Mouse (Mus musculus): ENCODE measurements around the gene Mast3. TPM values are rescaled to one million over a fixed set of nuclear protein-coding genes. Genes with fewer than 3 reads are reported as not detected.

The Mast3 gene
- polyA plus RNA-seq, 1 experiment from 2014 or later: 13.9 TPM

- Histone ChIP-seq H3K9ac (no peak overlapping the region), H3K4me1 (peaks cover 4% of the 10 kb centered on the region; the same call in 1 of the 2 replicates), H3K27me3 (no peaks in the 10 kb centered on the region), H3K4me3 (no peak overlapping the region), H3K9me3 (no peaks in the 10 kb centered on the region), H3K27ac (no peak overlapping the region), H3K36me3 (no peaks in the 10 kb centered on the region), H3K4me2 (replicated peaks) (no peak overlapping the region)
- no peak for ATAC-seq (ENCODE audit: insufficient number of reproducible peaks, insufficient read depth, low FRiP score, low TSS enrichment)
- 81% methylated on average over 5 of the region's 5 CpGs for WGBS
Measured at GRCm38 (mm10) chr8:70843214-70843773, 38.4 kb upstream of the Mast3 start.

GRCm38 (mm10) chr8:70842484-70842883 is 37.6 kb upstream of the Mast3 start:
- Histone ChIP-seq H3K36me3 (no peaks in the 10 kb centered on the region), H3K27me3 (no peaks in the 10 kb centered on the region), H3K27ac (no peak overlapping the region), H3K4me2 (replicated peaks) (no peak overlapping the region), H3K9ac (no peak overlapping the region), H3K9me3 (no peaks in the 10 kb centered on the region), H3K4me3 (no peak overlapping the region), H3K4me1 (peaks cover 4% of the 10 kb centered on the region; the same call in 1 of the 2 replicates)
- 68% methylated on average over 25 of the region's 25 CpGs for WGBS
- ATAC-seq (ENCODE audit: insufficient number of reproducible peaks, insufficient read depth, low FRiP score, low TSS enrichment): no peak

DNA sequence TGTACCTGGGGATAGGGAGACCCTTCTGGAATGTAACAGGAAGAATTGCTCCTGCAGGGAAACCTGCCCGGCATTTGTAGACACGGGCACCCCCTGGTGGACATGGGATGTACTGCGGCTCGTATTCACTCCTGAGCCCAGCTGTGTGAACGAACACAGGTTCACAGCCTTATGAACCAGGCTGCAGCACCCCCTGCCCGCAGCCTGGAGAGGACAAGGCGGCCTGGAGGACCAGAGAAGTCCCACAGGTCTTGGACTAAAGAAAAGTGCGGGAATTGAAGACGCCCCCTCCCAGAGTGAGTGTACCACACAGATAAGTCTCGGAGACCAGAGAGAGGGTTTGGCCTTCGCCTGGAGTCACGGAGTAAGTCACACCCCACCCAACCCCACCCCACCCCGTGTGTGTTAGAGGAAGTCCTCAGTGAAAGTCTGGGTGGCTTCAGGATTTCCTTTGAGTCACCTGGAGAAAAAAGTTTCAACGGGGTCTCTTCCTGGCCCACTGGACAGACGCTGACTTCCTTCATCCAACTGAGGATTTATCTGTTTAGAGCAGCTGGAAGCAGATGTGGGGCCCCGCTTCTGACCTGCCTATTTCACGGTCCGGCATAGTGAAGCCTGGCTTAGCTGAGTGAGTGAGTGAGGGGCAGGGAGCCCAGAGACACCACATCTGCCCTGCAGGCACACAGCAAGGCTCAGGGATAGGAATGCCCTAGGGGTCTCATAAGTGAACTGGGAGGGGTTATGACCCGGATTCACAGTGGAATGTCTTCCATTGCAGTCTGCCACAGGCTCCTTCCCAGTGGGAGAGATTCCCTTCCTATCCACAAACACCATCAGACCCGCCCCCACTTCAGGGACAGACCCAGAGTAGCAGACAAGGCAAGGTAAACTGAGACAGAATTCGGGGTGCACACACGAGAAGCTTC is 36.6 kb upstream of the Mast3 start:
- H3K4me1 ChIP-seq: peaks cover 4% of the 10 kb centered on the region; the same call in 1 of the 2 replicates

GRCm38 (mm10) chr8:70840590-70840989 is 35.7 kb upstream of the Mast3 start:
- H3K27me3 ChIP-seq: no peaks in the 10 kb centered on the region
- H3K4me3 ChIP-seq: no peak overlapping the region
- H3K36me3 ChIP-seq: no peaks in the 10 kb centered on the region
- peaks cover 4% of the 10 kb centered on the region; the same call in 1 of the 2 replicates for H3K4me1 ChIP-seq
- ATAC-seq (ENCODE audit: insufficient number of reproducible peaks, insufficient read depth, low FRiP score, low TSS enrichment): no peak
- WGBS: 59% methylated on average over 10 of the region's 10 CpGs
- H3K9ac ChIP-seq: no peak overlapping the region
- no peak overlapping the region for H3K27ac ChIP-seq
- H3K9me3 ChIP-seq: no peaks in the 10 kb centered on the region
- no peak overlapping the region for H3K4me2 ChIP-seq (replicated peaks)

More for the DNA sequence above, 36.6 kb upstream of the Mast3 start:
- H3K27me3 ChIP-seq: no peaks in the 10 kb centered on the region
- H3K4me3 ChIP-seq: no peak overlapping the region
- H3K9ac ChIP-seq: no peak overlapping the region
- H3K27ac ChIP-seq: no peak overlapping the region
- H3K9me3 ChIP-seq: no peaks in the 10 kb centered on the region
- no peak for ATAC-seq (ENCODE audit: insufficient number of reproducible peaks, insufficient read depth, low FRiP score, low TSS enrichment)
- H3K36me3 ChIP-seq: no peaks in the 10 kb centered on the region
- no peak overlapping the region for H3K4me2 ChIP-seq (replicated peaks)
- WGBS: 35% methylated on average over 22 of the region's 22 CpGs

- H3K9me3 ChIP-seq: no peaks in the 10 kb centered on the region
- WGBS: 2% methylated on average over 55 of the region's 55 CpGs
- H3K4me2 ChIP-seq (replicated peaks): peak within 1 kb of the TSS; percentile 73
- H3K4me1 ChIP-seq: peaks cover 4% of the 10 kb centered on the region; the same call in 1 of the 2 replicates
- peak within 1 kb of the TSS; percentile 86 for H3K27ac ChIP-seq
- H3K36me3 ChIP-seq: no peaks in the 10 kb centered on the region
- H3K4me3 ChIP-seq: peak within 1 kb of the TSS; percentile 64
- no peaks in the 10 kb centered on the region for H3K27me3 ChIP-seq
- peak; percentile 95 for ATAC-seq (ENCODE audit: insufficient number of reproducible peaks, insufficient read depth, low FRiP score, low TSS enrichment)
- H3K9ac ChIP-seq: peak within 1 kb of the TSS; percentile 74
Measured at GRCm38 (mm10) chr8:70839408-70840351, 34.8 kb upstream of the Mast3 start, which contains the start of gene Arrdc2. Gene Arrdc2, minus strand, starts transcription at chr8:70839720.

DNA sequence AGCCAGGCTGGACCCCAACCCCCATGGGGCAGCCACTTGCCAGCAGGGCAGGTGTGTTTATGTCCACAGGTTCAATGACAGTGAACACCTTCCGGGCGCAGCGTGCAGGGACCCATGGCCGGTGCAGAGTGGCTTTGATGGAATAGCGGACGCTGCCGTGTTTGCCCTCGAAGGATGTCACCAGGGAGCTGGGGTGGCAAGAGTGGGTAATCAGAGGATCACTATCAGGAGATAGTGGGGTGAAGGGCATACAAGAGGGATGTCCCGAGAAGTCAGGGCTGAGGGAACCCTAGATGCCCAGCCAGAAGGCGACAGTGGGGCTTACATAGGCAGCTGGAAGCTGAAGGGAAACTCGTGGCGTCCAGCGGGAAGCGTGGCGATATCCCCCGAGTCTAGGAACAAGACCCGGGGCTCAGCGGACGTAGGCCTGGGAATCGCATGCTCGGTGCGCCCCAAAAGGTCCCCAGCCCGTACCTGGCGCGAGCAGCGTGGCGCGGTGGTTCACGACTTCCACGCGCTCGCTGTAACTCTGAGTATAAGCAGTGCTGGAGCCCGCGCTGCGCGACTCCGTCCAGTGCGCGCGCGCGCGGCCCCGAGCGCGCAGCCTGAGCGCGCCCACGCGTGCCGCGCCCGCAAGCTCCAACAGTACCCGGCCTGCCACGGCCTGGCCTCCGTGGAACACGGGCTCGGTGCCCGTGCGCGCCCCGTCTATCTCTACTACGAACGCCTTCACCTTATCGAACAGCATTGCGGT is 34.0 kb upstream of the Mast3 start:
- no peaks in the 10 kb centered on the region for H3K27me3 ChIP-seq
- 3% methylated on average over 66 of the region's 66 CpGs for WGBS
- peak overlapping the region; percentile 73 for H3K4me2 ChIP-seq (replicated peaks)
- no peaks in the 10 kb centered on the region for H3K9me3 ChIP-seq
- H3K36me3 ChIP-seq: no peaks in the 10 kb centered on the region
- H3K4me1 ChIP-seq: peaks cover 4% of the 10 kb centered on the region; the same call in 1 of the 2 replicates
- H3K27ac ChIP-seq: peak overlapping the region; percentile 86
- peak overlapping the region; percentile 74 for H3K9ac ChIP-seq
- H3K4me3 ChIP-seq: peak overlapping the region; percentile 64
- ATAC-seq (ENCODE audit: insufficient number of reproducible peaks, insufficient read depth, low FRiP score, low TSS enrichment): peak; percentile 19

- Histone ChIP-seq H3K27ac (no peak overlapping the region), H3K9me3 (no peaks in the 10 kb centered on the region), H3K4me1 (peaks cover 6% of the 10 kb centered on the region; the same call in 1 of the 2 replicates), H3K27me3 (no peaks in the 10 kb centered on the region; the same call in 1 of the 2 replicates), H3K4me3 (no peak overlapping the region), H3K36me3 (no peaks in the 10 kb centered on the region), H3K4me2 (replicated peaks) (no peak overlapping the region), H3K9ac (no peak overlapping the region)
- WGBS: 87% methylated on average over 12 of the region's 12 CpGs
- ATAC-seq (ENCODE audit: insufficient number of reproducible peaks, insufficient read depth, low FRiP score, low TSS enrichment): no peak
Measured at GRCm38 (mm10) chr8:70836666-70837065, 31.8 kb upstream of the Mast3 start.

- Histone ChIP-seq H3K27ac (no peak overlapping the region), H3K4me1 (peaks cover 6% of the 10 kb centered on the region; the same call in 1 of the 2 replicates), H3K4me2 (replicated peaks) (no peak overlapping the region), H3K36me3 (no peaks in the 10 kb centered on the region), H3K9ac (no peak overlapping the region), H3K4me3 (no peak overlapping the region), H3K27me3 (no peaks in the 10 kb centered on the region; the same call in 1 of the 2 replicates), H3K9me3 (no peaks in the 10 kb centered on the region)
- WGBS: 86% methylated on average over 3 of the region's 3 CpGs
- ATAC-seq (ENCODE audit: insufficient number of reproducible peaks, insufficient read depth, low FRiP score, low TSS enrichment): no peak
Measured at GRCm38 (mm10) chr8:70834071-70834470, 29.2 kb upstream of the Mast3 start.

GRCm38 (mm10) chr8:70833520-70833919 is 28.7 kb upstream of the Mast3 start:
- Histone ChIP-seq H3K9me3 (no peaks in the 10 kb centered on the region), H3K4me2 (replicated peaks) (no peak overlapping the region), H3K27ac (no peak overlapping the region), H3K27me3 (no peaks in the 10 kb centered on the region; the same call in 1 of the 2 replicates), H3K9ac (0 out of 2 replicates have a peak overlapping the region, but pooled peaks have one; percentile 19), H3K4me3 (no peak overlapping the region), H3K4me1 (peaks cover 4% of the 10 kb centered on the region; the same call in 1 of the 2 replicates), H3K36me3 (no peaks in the 10 kb centered on the region)
- no peak for ATAC-seq (ENCODE audit: insufficient number of reproducible peaks, insufficient read depth, low FRiP score, low TSS enrichment)
- WGBS: 46% methylated on average over 15 of the region's 15 CpGs

GRCm38 (mm10) chr8:70833018-70833482 is 28.2 kb upstream of the Mast3 start:
- H3K4me3 ChIP-seq: no peak overlapping the region
- H3K4me2 ChIP-seq (replicated peaks): no peak overlapping the region
- 0 out of 2 replicates have a peak overlapping the region, but pooled peaks have one; percentile 19 for H3K9ac ChIP-seq
- no peaks in the 10 kb centered on the region for H3K36me3 ChIP-seq
- no peak overlapping the region for H3K27ac ChIP-seq
- H3K27me3 ChIP-seq: no peaks in the 10 kb centered on the region; the same call in 1 of the 2 replicates
- peaks cover 2% of the 10 kb centered on the region; the same call in 1 of the 2 replicates for H3K4me1 ChIP-seq
- no peaks in the 10 kb centered on the region for H3K9me3 ChIP-seq
- WGBS: 56% methylated on average over 9 of the region's 9 CpGs
- ATAC-seq (ENCODE audit: insufficient number of reproducible peaks, insufficient read depth, low FRiP score, low TSS enrichment): no peak

All from embryonic facial prominence, embryonic 12.5 days (tissue).